Mouse (Mus musculus) granulocyte monocyte progenitor cell, adult 5-6 weeks (primary cell): ENCODE data around the gene Prss54. TPM values are rescaled to one million over a fixed set of nuclear protein-coding genes. Genes with fewer than 3 reads are reported as not detected.

Experiments
- total RNA-seq, 2 experiments: library from RNA; stranded (forward) in 1 of 2; stranded (reverse) in 1 of 2; fragments of 200-712, 200-1000 nt in 1 of 2; fragments of >200 nt in 1 of 2; fragmentation: Nextera tagmentation in 1 of 2; gene quantifications; 2 replicates each; pipeline ENCODE4 v1.2.3; 2014 to 2017

The Prss54 gene
- total RNA-seq, 2 experiments from 2014 or later = not detected

Other genes with a start within 250 kb of the Prss54 start
- gene Zfp319, start 244.4 kb downstream of the Prss54 start, total RNA-seq (2014; fragmentation: Nextera tagmentation) = 5.4 and 6.9 TPM in 2 replicates
- 1.6 and 2.2 TPM in 2 replicates for gene Zfp319, start 244.4 kb downstream of the Prss54 start, total RNA-seq (2017)
- gene Usb1, start 244.1 kb downstream of the Prss54 start, total RNA-seq (2014; fragmentation: Nextera tagmentation) = 41.5 and 44.1 TPM in 2 replicates
- 31.4 and 36.8 TPM in 2 replicates for gene Usb1, start 244.1 kb downstream of the Prss54 start, total RNA-seq (2017)
- gene Mmp15, start 224.1 kb downstream of the Prss54 start, total RNA-seq (2014; fragmentation: Nextera tagmentation) = not detected in 2 replicates
- 0.13 and 0.21 TPM in 2 replicates for gene Mmp15, start 224.1 kb downstream of the Prss54 start, total RNA-seq (2017)
- 62.1 and 78.1 TPM in 2 replicates for gene Cfap20, start 141.5 kb downstream of the Prss54 start, total RNA-seq (2014; fragmentation: Nextera tagmentation)
- gene Cfap20, start 141.5 kb downstream of the Prss54 start, total RNA-seq (2017) = 62.8 and 65.6 TPM in 2 replicates
- gene Csnk2a2, start 86.3 kb downstream of the Prss54 start, total RNA-seq (2014; fragmentation: Nextera tagmentation) = 78.4 and 99.4 TPM in 2 replicates
- gene Csnk2a2, start 86.3 kb downstream of the Prss54 start, total RNA-seq (2017) = 22.6 and 43.6 TPM in 2 replicates
- gene Ccdc113, start 42.3 kb downstream of the Prss54 start, total RNA-seq (2014; fragmentation: Nextera tagmentation) = not detected in 2 replicates
- gene Ccdc113, start 42.3 kb downstream of the Prss54 start, total RNA-seq (2017) = not detected in 2 replicates
- gene Gins3, start 57.1 kb upstream of the Prss54 start, total RNA-seq (2014; fragmentation: Nextera tagmentation) = 11.6 and 12.4 TPM in 2 replicates
- gene Gins3, start 57.1 kb upstream of the Prss54 start, total RNA-seq (2017) = 25.2 and 25.5 TPM in 2 replicates
- gene Ndrg4, start 100.6 kb upstream of the Prss54 start, total RNA-seq (2014; fragmentation: Nextera tagmentation) = not detected in 2 replicates
- gene Ndrg4, start 100.6 kb upstream of the Prss54 start, total RNA-seq (2017) = not detected in 2 replicates
- gene Setd6, start 139.5 kb upstream of the Prss54 start, total RNA-seq (2014; fragmentation: Nextera tagmentation) = 16.6 and 16.8 TPM in 2 replicates
- 42.0 and 48.1 TPM in 2 replicates for gene Setd6, start 139.5 kb upstream of the Prss54 start, total RNA-seq (2017)
- gene Cnot1, start 231.1 kb upstream of the Prss54 start, total RNA-seq (2014; fragmentation: Nextera tagmentation) = 283 and 320 TPM in 2 replicates
- 99.3 and 113 TPM in 2 replicates for gene Cnot1, start 231.1 kb upstream of the Prss54 start, total RNA-seq (2017)
- 28.5 and 140 TPM in 2 replicates for gene Sap18b, start 249.0 kb upstream of the Prss54 start, total RNA-seq (2014; fragmentation: Nextera tagmentation)
- 184 and 222 TPM in 2 replicates for gene Sap18b, start 249.0 kb upstream of the Prss54 start, total RNA-seq (2017)